Mouse (Mus musculus): ENCODE data around the gene Mre11a.

DNA sequence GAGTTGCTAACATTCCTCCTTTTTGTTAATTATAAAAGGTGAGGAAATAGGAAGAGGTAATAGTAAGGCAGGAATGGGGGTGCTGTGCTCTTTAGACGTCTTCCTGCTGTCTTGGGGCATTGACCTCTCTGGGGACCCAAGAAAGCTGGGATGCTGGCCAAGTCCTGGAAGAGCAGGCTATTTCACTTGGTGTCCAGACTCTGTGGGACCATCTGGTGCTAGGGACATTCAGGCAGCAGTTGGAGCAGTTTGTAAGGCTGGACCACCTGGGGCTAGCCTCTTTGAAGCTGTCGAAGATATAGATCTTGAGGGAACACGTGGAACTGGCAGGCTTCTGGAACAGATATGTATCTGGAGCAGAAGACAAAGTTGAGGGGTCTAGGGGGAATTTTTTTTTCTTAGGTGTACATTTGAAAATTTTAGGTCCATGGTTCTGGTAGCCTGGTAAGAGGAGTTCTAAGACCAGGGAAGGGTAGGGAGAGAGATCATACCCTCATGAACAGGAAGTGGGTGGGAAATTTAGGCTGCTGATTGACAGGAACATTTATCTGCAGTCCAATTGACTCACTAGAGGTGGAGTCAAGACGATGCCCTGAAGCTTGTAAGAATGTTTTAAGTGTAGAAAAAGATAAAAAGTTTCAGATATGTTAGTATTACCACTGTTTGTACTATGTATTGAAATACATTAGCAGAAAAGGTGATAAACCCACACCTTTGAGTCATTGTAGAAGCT lies 72.6 kb downstream of the Mre11a start:
- no peak for TF ChIP-seq CTCF (IDR thresholded peaks at IDR 0.05; ENCODE audit: borderline replicate concordance, insufficient read depth, low read length)
- no peak for TF ChIP-seq POLR2A (IDR thresholded peaks at IDR 0.05; ENCODE audit: low read depth, low read length)

All from embryonic fibroblast, embryonic 13.5 days (primary cell).